Mouse (Mus musculus): ENCODE measurements around the gene Tepp. TPM values are rescaled to one million over a fixed set of nuclear protein-coding genes. Genes with fewer than 3 reads are reported as not detected.
A peak's percentile ranks its signal among the peaks of the same experiment; 100 is the strongest.

Tepp gene
- total and polyA plus RNA-seq, 2 experiments from 2014 or later, result not detected

- no peaks in the 10 kb centered on the region; the same call in 1 of the 2 replicates for H3K36me3 ChIP-seq (replicated peaks; ENCODE audit: control insufficient read depth, insufficient read depth, low read length)
- H3K9ac ChIP-seq (replicated peaks; ENCODE audit: low read depth, low read length), result peak overlapping the region; percentile 92
- no peaks in the 10 kb centered on the region for H3K9me3 ChIP-seq (replicated peaks; ENCODE audit: control insufficient read depth, low read length)
- H3K4me1 ChIP-seq (ENCODE audit: control insufficient read depth, insufficient read depth), result peaks cover 60% of the 10 kb centered on the region
- no peak for TF ChIP-seq EP300 (IDR thresholded peaks at IDR 0.05; ENCODE audit: low read depth)
- peak; percentile 35; the same call in 1 of the 2 replicates for TF ChIP-seq CTCF (IDR thresholded peaks at IDR 0.05; ENCODE audit: low read depth)
- WGBS, result 1% methylated on average over 15 of the region's 15 CpGs
- ATAC-seq (ENCODE audit: insufficient read depth, low read depth) (peak; percentile 38), DNase-seq (ENCODE audit: low spot score) (peak; percentile 67)
- H3K4me3 ChIP-seq (ENCODE audit: low read depth, low read length), result peak overlapping the region; percentile 83
- H3K27ac ChIP-seq (ENCODE audit: low read depth), result peak overlapping the region; percentile 92
- H3K4me2 ChIP-seq (ENCODE audit: low read depth, low read length), result peak overlapping the region; percentile 76
- H3K27me3 ChIP-seq (ENCODE audit: control insufficient read depth, insufficient read depth, low read length), result no peaks in the 10 kb centered on the region
Observed at GRCm38 (mm10) chr8:95351461-95351860, 41.1 kb downstream of the Tepp start.

- H3K4me3 ChIP-seq (ENCODE audit: low read depth, low read length), result peak within 1 kb of the TSS; percentile 83
- H3K27me3 ChIP-seq (ENCODE audit: control insufficient read depth, insufficient read depth, low read length), result no peaks in the 10 kb centered on the region
- WGBS, result under 1% methylated on average over 73 of the region's 80 CpGs
- H3K27ac ChIP-seq (ENCODE audit: low read depth), result peak within 1 kb of the TSS; percentile 92
- H3K4me1 ChIP-seq (ENCODE audit: control insufficient read depth, insufficient read depth), result peaks cover 62% of the 10 kb centered on the region
- no peaks in the 10 kb centered on the region for H3K9me3 ChIP-seq (replicated peaks; ENCODE audit: control insufficient read depth, low read length)
- DNase-seq (ENCODE audit: low spot score) (peak; percentile 81), ATAC-seq (ENCODE audit: insufficient read depth, low read depth) (peak; percentile 83)
- peak within 1 kb of the TSS; percentile 76 for H3K4me2 ChIP-seq (ENCODE audit: low read depth, low read length)
- H3K36me3 ChIP-seq (replicated peaks; ENCODE audit: control insufficient read depth, insufficient read depth, low read length), result no peaks in the 10 kb centered on the region; the same call in 1 of the 2 replicates
- no peak for TF ChIP-seq EP300 (IDR thresholded peaks at IDR 0.05; ENCODE audit: low read depth)
- peak; percentile 5; the same call in 1 of the 2 replicates for TF ChIP-seq CTCF (IDR thresholded peaks at IDR 0.05; ENCODE audit: low read depth)
- peak within 1 kb of the TSS; percentile 92 for H3K9ac ChIP-seq (replicated peaks; ENCODE audit: low read depth, low read length)
Observed at GRCm38 (mm10) chr8:95352151-95352870, 41.9 kb downstream of the Tepp start, which contains the start of gene Mmp15. Gene Mmp15 (plus strand): TSS chr8:95352268.

DNA sequence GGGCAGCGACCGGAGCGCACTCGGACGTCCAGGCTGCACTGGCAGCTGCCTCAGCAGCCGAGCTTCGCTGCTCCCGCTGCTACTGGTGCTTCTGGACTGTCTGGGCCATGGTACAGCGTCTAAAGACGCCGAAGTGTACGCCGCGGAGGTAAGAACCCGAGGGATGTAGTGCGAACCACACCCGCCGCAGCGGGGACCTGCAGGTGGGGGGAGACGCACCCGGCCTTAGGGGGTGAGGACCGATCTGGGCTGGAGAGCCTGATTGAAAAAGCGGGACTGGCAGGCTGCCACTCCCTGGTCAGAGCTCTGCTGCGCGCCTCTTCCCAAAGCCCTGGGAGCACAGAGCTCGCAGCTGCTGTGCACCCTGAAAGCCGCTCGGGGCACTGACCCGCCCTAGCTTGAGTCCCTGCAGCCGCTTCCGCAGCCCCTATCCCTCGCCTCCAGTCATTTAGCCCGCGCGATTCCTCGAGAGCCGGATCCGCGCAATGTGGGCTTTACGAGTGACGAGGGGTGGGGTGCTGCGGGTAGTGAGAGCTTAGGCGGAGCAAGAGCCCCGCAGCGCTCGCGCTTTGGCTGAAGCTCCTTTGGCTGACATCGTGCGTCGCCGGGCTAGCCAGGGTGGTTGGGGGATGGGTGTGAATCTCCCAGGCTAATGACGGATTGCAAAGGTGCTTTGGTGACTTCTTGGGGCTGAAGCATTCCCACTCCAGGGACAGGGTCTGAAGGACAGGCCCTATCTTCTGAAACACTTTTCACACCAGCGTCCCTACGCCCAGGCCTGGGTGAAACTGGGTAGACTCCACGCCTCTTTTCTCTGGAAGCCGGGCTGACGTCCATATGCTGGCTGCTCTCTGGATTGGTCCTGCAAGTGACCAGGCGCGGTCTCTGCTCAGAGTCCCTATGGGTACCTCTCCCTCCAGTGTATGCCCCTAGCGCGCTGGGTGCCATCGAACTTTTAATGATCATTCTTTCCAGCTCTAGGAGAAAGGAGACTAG, 42.8 kb downstream of the Tepp start:
- Histone ChIP-seq H3K4me3 (ENCODE audit: low read depth, low read length) (peak overlapping the region; percentile 83), H3K4me1 (ENCODE audit: control insufficient read depth, insufficient read depth) (peaks cover 68% of the 10 kb centered on the region), H3K9ac (replicated peaks; ENCODE audit: low read depth, low read length) (peak overlapping the region; percentile 92), H3K27me3 (ENCODE audit: control insufficient read depth, insufficient read depth, low read length) (no peaks in the 10 kb centered on the region), H3K36me3 (replicated peaks; ENCODE audit: control insufficient read depth, insufficient read depth, low read length) (no peaks in the 10 kb centered on the region; the same call in 1 of the 2 replicates), H3K27ac (ENCODE audit: low read depth) (peak overlapping the region; percentile 92), H3K4me2 (ENCODE audit: low read depth, low read length) (peak overlapping the region; percentile 76), H3K9me3 (replicated peaks; ENCODE audit: control insufficient read depth, low read length) (no peaks in the 10 kb centered on the region)
- TF ChIP-seq CTCF (IDR thresholded peaks at IDR 0.05; ENCODE audit: low read depth), result no peak
- TF ChIP-seq EP300 (IDR thresholded peaks at IDR 0.05; ENCODE audit: low read depth), result no peak
- 2% methylated on average over 62 of the region's 62 CpGs for WGBS
- no peak for DNase-seq (ENCODE audit: low spot score)
- ATAC-seq (ENCODE audit: insufficient read depth, low read depth), result peak; percentile 35

- Histone ChIP-seq H3K9ac (replicated peaks; ENCODE audit: low read depth, low read length) (peak overlapping the region; percentile 92), H3K4me1 (ENCODE audit: control insufficient read depth, insufficient read depth) (peaks cover 68% of the 10 kb centered on the region), H3K9me3 (replicated peaks; ENCODE audit: control insufficient read depth, low read length) (no peaks in the 10 kb centered on the region), H3K36me3 (replicated peaks; ENCODE audit: control insufficient read depth, insufficient read depth, low read length) (no peaks in the 10 kb centered on the region; the same call in 1 of the 2 replicates), H3K4me3 (ENCODE audit: low read depth, low read length) (peak overlapping the region; percentile 83), H3K27me3 (ENCODE audit: control insufficient read depth, insufficient read depth, low read length) (no peaks in the 10 kb centered on the region), H3K27ac (ENCODE audit: low read depth) (no peak overlapping the region), H3K4me2 (ENCODE audit: low read depth, low read length) (peak overlapping the region; percentile 76)
- ATAC-seq (ENCODE audit: insufficient read depth, low read depth), result no peak
- WGBS, result 38% methylated on average over 2 of the region's 2 CpGs
- no peak for DNase-seq (ENCODE audit: low spot score)
- TF ChIP-seq EP300 (IDR thresholded peaks at IDR 0.05; ENCODE audit: low read depth), result no peak
Observed at GRCm38 (mm10) chr8:95354606-95355005, 44.2 kb downstream of the Tepp start.

Measured in heart, postnatal 0 days (tissue).